Mouse (Mus musculus) thymus, postnatal 36 days (tissue): ENCODE results near the gene Tmem167.
A peak's percentile ranks its signal among the peaks of the same experiment; 100 is the strongest.
"Not testable (repeated sequence)": the region's sequence is repeated elsewhere in the genome, so short reads cannot be mapped to it uniquely, and the experiment has no call there.

Experiments
- DNase-seq, 2 experiments: peaks; one replicate each; pipeline ENCODE4 v3.0.0; 2022; ENCODE audit warnings: mixed read lengths in 2 of 2

The Tmem167 gene

DNA sequence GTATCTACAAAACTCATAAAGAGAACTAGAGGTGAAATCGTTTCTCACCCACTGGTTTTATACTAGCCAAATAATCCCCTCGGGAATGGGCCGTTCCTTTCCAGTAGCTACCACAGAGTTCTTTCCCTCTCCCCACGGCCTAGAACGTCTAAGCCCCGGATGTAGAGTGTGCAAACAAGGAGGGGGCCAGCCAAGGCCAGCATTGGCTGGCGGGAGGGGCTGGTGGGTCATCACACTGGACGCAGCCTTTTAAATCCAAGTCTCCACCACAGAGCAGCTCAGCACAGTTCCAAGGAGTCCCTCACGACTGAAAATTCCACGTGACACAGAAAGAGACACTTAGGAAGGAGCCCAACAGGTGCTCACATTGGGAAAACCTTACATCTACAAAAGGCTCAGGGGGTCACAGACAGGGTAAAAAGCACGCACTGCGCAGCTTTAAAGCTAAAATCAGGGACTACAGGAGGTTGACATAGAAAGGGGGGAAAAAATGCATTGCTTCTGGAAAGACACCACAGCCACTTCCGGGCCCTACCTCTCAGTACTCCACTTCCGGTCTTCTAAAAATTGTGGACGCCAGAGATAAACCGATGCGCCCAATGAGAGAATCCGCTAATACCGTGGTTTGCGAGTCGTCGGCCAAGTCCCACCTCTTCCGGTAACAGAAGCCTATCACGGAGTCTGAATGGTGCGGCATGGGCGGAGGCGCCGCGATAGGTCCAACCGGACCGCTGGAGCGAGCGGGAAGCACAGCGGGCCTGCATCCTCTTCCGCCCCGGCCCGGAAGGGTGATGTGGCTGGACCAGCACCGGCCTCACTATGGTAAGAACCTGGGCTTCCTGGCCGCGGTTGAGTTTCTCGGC, at the start of gene Tmem167, which contains the start of gene Xrcc4:
TSS of gene Tmem167 (plus strand) at position 162 of the 863 bp plus-strand sequence.
TSS of gene Xrcc4 (minus strand) at position 647 of the 863 bp plus-strand sequence.
- peak; percentile 86 to 90 for DNase-seq

DNA sequence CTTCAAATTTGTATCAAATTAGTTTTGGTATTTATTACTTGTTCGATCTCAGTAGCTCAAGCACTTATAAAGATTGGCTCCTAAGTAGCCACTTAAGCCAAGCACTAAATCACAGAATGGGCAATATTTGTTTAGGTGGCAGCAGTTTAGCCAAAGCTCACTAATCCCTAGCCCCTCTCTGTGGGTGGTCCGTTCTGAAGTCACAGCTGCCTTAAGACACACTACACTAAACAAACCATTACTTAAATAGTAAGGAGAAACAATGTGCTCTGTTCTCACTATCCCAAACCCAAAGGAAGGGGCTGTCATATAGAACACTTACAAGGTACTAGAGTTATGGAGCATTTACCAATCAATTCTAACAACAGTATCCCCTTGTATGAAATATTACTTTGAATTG, 49.3 kb upstream of the Tmem167 start:
- DNase-seq = no peak

DNA sequence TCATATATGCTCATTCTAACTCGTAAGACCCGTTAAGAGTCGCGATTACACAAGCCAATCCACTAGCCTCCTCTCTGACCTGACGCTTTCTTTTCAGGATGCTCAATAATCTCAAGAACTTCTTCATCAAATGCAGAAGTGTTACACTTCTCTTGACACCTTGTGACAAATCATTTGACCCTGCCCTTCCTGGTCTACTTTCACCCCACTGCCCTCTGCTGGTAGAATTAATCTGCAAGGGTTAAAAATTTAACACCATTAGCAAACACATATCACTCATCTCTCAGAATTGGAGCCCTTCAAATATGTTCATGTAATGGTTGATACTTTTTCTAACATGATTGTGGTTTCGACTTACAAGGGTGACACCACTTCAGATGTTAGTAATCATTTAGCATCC, 37.2 kb upstream of the Tmem167 start:
- DNase-seq = no peak

GRCm38 (mm10) chr13:90052408-90052807, 36.5 kb upstream of the Tmem167 start:
- DNase-seq = no peak

GRCm38 (mm10) chr13:90061877-90062276, 27.0 kb upstream of the Tmem167 start:
- no peak for DNase-seq

GRCm38 (mm10) chr13:90089825-90090183, 881 bp downstream of the Tmem167 start:
- no peak for DNase-seq

DNA sequence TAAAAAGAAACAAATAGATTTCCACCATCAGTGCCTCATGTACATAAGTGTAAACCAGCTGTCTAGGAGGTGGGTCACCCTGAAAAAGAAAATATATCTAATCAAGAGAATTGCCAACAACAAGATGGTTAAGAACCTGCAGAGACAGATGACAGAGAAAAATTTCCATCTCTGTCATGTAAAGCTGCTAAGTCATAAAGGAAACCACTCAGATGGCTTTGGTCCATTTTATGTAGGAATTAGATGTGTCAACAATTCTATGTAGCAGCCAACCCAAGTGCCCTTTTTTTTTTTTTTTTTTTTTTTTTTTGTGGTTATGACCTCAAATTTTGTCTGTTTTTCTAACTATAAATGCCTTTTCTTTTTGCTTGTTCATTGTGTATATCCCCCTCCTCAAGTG, 12.6 kb downstream of the Tmem167 start:
- DNase-seq = no peak

GRCm38 (mm10) chr13:90106139-90106538, 17.2 kb downstream of the Tmem167 start:
- DNase-seq = no peak

- DNase-seq = not testable (repeated sequence)
Observed at GRCm38 (mm10) chr13:90108746-90109145, 19.8 kb downstream of the Tmem167 start.

GRCm38 (mm10) chr13:90111681-90112080, 22.8 kb downstream of the Tmem167 start:
- no peak for DNase-seq

GRCm38 (mm10) chr13:90136156-90136910, 47.4 kb downstream of the Tmem167 start:
- no peak for DNase-seq

GRCm38 (mm10) chr13:90141681-90142080, 52.8 kb downstream of the Tmem167 start:
- no peak for DNase-seq

DNA sequence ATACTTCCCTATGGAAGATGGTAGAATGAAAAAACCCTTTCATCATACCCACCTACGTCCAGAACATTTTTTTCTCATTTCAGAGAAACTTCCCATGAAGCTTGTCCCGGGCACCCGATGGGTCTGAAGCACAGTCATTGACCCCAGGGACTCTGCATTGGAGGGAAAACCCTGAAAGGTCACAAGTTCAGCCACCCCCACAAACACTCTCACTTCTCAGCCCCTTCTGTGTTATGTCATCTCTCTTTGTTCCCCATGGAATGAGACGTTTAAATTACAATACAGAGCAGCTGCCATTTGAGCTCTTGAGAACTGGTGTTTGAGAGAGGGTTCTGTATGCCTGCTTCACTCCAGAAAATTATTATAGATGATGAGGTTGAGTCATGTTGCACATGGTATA, 54.3 kb downstream of the Tmem167 start:
- no peak for DNase-seq

DNA sequence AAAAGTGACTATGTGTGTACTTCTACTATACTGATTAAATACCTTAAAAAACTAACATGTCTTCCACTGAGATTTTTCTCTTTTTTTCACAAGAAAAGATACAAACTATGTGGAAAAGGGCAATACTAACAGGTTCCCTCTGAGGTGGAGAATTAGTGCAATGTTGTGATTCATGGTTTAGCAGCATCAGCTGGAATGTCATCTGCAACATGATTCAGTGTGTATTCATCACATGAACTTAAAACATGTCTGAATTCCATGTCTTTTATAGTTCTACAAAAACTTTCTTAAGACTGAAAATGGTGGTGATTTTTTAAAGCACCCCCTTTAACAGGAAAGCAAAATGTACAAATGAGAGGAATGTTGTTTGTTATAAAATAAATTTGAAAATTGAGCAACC, 63.0 kb downstream of the Tmem167 start:
- DNase-seq = no peak

GRCm38 (mm10) chr13:90152536-90153273, 63.8 kb downstream of the Tmem167 start:
- DNase-seq = no peak

DNA sequence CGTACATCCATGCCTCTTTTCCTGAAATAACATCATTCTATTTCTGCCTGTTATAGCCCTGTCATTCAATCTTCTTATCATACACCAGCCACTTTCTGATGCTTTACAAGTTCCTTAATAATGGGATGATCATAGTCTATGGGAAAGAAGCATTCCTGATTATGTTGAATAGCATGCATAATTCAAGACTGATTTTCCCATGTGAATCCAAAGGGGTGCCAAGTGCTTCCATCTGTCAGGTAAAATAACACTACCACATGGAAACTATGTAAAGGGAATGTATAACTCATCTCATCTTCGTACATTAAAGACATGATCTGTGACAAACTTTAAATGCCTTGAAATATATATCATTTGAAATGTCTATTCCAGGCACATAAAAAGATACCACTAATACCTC, 75.2 kb downstream of the Tmem167 start:
- no peak for DNase-seq

GRCm38 (mm10) chr13:90167044-90167443, 78.1 kb downstream of the Tmem167 start:
- DNase-seq = no peak

DNA sequence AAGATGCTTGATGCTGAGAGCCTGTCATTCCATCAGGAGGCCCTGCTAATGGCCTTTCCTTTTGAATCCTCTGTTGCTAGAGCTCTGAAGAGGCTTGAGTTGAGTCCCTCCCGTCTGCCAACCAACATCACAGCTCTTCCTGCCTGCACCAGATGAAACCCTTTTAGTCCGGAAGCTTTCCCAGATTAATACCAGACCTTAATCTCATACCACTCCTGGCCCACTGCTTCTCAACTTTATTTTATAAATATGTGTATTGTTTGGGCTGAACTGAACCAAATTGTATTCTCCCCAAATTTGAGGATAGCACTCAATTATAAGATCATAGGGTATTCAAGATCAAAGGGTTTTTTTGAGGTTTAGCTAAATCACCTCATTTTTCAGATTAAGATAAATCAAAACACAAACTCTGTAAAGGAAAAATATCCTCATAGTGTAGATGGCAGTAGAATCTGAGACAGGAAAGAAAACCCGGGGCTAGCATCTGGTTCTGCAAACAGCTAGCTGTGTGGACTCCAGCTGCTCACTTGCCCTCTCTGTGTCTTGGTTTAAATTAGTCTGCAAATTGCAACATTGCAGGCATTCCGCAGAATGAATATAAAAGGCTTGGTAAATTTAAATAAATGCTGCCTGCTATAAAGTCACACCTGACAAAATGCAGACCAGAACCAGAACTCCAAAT, 81.3 kb downstream of the Tmem167 start:
- no peak for DNase-seq

- no peak for DNase-seq
Observed at GRCm38 (mm10) chr13:90170782-90171179, 81.9 kb downstream of the Tmem167 start.

DNA sequence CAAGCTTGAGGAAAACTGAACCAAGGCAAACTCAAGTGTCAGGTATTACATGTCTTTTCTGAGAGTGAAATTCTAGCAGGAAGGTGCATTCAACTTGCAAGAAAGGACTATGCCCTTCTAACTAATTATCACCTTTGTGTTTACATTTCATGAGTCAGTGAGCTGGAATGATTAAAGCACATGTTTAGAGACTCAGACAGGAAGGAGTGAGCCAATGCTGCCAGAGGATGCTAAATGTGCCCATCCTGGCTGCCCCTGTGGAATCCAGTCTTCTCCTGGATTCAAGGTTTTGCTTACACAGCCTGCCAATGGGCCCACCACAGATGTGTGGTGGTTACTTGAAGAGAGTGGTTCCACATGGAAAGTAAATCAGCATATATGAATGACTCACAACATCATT, 82.5 kb downstream of the Tmem167 start:
- DNase-seq = no peak

DNA sequence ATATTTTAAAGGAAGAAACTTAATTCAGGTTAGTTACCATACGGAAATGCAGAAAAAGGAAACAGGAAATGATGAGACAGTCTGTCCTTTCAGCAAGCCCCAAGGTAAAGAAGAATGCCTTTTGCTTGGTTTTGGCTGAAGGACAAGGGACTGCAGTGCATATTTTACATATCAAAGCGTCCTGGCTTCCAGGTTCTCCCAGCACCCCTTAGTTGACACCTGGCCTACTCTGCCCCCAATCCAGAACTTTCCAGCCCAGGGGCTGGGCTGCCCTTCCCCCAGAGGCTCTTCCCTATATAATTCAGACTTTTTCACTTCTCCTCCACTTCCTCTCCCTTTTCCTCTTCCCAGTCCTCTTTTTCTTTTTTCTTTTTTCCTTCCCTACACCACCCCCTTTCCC, 86.7 kb downstream of the Tmem167 start:
- no peak for DNase-seq

GRCm38 (mm10) chr13:90182262-90182661, 93.3 kb downstream of the Tmem167 start:
- no peak for DNase-seq

DNA sequence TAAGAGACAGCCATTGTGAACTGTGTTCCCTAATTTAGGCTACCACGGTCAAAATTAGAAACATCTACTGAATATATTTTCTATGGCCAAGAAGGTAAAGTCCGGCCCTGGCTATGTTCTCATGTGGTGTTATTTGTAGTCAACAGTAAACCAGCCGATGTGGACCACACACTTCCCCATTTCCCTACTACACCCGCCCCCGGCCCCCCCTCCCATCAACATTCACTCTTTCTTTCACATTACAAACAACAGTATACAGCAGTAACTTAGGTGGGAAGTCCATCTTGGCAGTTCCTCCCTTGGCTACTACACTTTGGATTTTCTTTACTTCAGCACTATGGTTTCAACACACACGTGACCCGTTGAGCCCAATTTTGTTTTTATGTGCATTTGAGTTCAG, 94.6 kb downstream of the Tmem167 start:
- no peak for DNase-seq
